Mouse (Mus musculus) CH12.LX (cell line): Measurements from ENCODE around the gene Qprt. TPM values are rescaled to one million over a fixed set of nuclear protein-coding genes. Genes with fewer than 3 reads are reported as not detected.

Experiments
- DNase-seq: peaks from one replicate; pipeline ENCODE4 v3.0.0-alpha.2; 2013; ENCODE audit errors: extremely low read depth
- H3K27ac ChIP-seq: 2 replicates; pipeline ENCODE4 v1.5.1; 2012; ENCODE audit warnings: low read depth, mild to moderate bottlenecking, control low read depth, moderate library complexity; ENCODE audit not compliant: insufficient read depth
- H3K27me3 ChIP-seq: replicated peaks from 2 replicates; pipeline ENCODE3; 2012; ENCODE audit warnings: inconsistent platforms
- H3K36me3 ChIP-seq, 2 experiments: replicated peaks in 1 of 2; 2 replicates each; pipeline versions ENCODE3 to v1.6.1; 2012; ENCODE audit warnings: inconsistent platforms in 1 of 2, low read length in 1 of 2, mild to moderate bottlenecking in 1 of 2, mixed read lengths in 1 of 2, moderate library complexity in 1 of 2; ENCODE audit not compliant: control insufficient read depth in 1 of 2, insufficient read depth in 1 of 2
- H3K4me1 ChIP-seq, 2 experiments: 2 replicates each; pipeline ENCODE4 v1.6.1; 2012; ENCODE audit warnings: inconsistent platforms in 1 of 2, moderate library complexity in 1 of 2; ENCODE audit not compliant: insufficient read depth in 2 of 2, control insufficient read depth in 1 of 2
- H3K4me2 ChIP-seq: 2 replicates; pipeline ENCODE4 v1.6.1; 2012; ENCODE audit warnings: low read depth, mild to moderate bottlenecking, control low read depth; ENCODE audit not compliant: poor library complexity, insufficient read depth, severe bottlenecking
- H3K4me3 ChIP-seq, 3 experiments: fragments of 150-350 bp in 1 of 3; sonication (generic) in 1 of 3; replicated peaks in 1 of 3; 2 replicates each; pipeline versions ENCODE3 to v1.5.1; 2011 to 2012; ENCODE audit warnings: low read depth in 2 of 3, low read length in 2 of 3, mild to moderate bottlenecking in 2 of 3, moderate library complexity in 2 of 3, control low read depth in 1 of 3, improper control_type of control experiment in 1 of 3, inconsistent platforms in 1 of 3, mixed read lengths in 1 of 3; ENCODE audit not compliant: poor library complexity in 1 of 3
- H3K79me2 ChIP-seq: replicated peaks from 2 replicates; pipeline ENCODE4 v1.6.1; 2012; ENCODE audit warnings: mild to moderate bottlenecking, moderate library complexity; ENCODE audit not compliant: control insufficient read depth, poor library complexity, insufficient read depth, severe bottlenecking; ENCODE audit errors: extremely low read depth
- H3K9ac ChIP-seq: 2 replicates; pipeline ENCODE4 v1.6.1; 2012; ENCODE audit warnings: low read depth, mild to moderate bottlenecking, control low read depth, moderate library complexity; ENCODE audit not compliant: insufficient read depth
- H3K9me3 ChIP-seq: replicated peaks from 2 replicates; pipeline ENCODE3; 2012; ENCODE audit warnings: low read length, inconsistent platforms, mixed read lengths
- BHLHE40 ChIP-seq: IDR thresholded peaks from 2 replicates; pipeline ENCODE4 v1.6.1; 2011; ENCODE audit warnings: mild to moderate bottlenecking, low read depth, low read length, improper control_type of control experiment
- CHD1 ChIP-seq: IDR thresholded peaks from 2 replicates; pipeline ENCODE4 v1.6.1; 2012; ENCODE audit warnings: low read depth, low read length, improper control_type of control experiment, inconsistent platforms
- CHD2 ChIP-seq: IDR thresholded peaks from 2 replicates; pipeline ENCODE4 v1.6.1; 2011; ENCODE audit warnings: low read length, improper control_type of control experiment
- E2F4 ChIP-seq: IDR thresholded peaks from 2 replicates; pipeline ENCODE4 v1.6.1; 2011; ENCODE audit warnings: low read depth, low read length, improper control_type of control experiment; ENCODE audit not compliant: insufficient replicate concordance
- ELF1 ChIP-seq: IDR thresholded peaks from 2 replicates; pipeline ENCODE4 v1.6.1; 2014; ENCODE audit warnings: low read depth, mild to moderate bottlenecking, inconsistent platforms, low read length, improper control_type of control experiment
- EP300 ChIP-seq: IDR thresholded peaks from 2 replicates; pipeline ENCODE4 v1.6.1; 2011; ENCODE audit warnings: low read length, improper control_type of control experiment
- ETS1 ChIP-seq: conservative IDR thresholded peaks from 2 replicates; pipeline ENCODE4 v1.6.1; 2012; ENCODE audit warnings: low read depth, mild to moderate bottlenecking, inconsistent platforms, low read length, improper control_type of control experiment, moderate library complexity
- GABPA ChIP-seq: IDR thresholded peaks from 2 replicates; pipeline ENCODE4 v1.6.1; 2012; ENCODE audit warnings: low read depth, low read length, improper control_type of control experiment, inconsistent platforms; ENCODE audit not compliant: insufficient replicate concordance
- HCFC1 ChIP-seq: IDR thresholded peaks from 2 replicates; pipeline ENCODE4 v1.6.1; 2012; ENCODE audit warnings: low read depth, mild to moderate bottlenecking, inconsistent platforms, low read length, improper control_type of control experiment
- IRF4 ChIP-seq: IDR thresholded peaks from 2 replicates; pipeline ENCODE4 v1.6.1; 2014; ENCODE audit warnings: low read depth, mild to moderate bottlenecking, inconsistent platforms, low read length, improper control_type of control experiment
- JUN ChIP-seq: IDR thresholded peaks from 2 replicates; pipeline ENCODE4 v1.6.1; 2011; ENCODE audit warnings: low read depth, mild to moderate bottlenecking, low read length, improper control_type of control experiment, moderate library complexity; ENCODE audit not compliant: insufficient read depth
- JUND ChIP-seq: conservative IDR thresholded peaks from 2 replicates; pipeline ENCODE4 v1.6.1; 2011; ENCODE audit warnings: low read depth, low read length, improper control_type of control experiment
- KAT2A ChIP-seq: IDR thresholded peaks from 2 replicates; pipeline ENCODE4 v1.6.1; 2012; ENCODE audit warnings: low read length, improper control_type of control experiment, inconsistent platforms; ENCODE audit not compliant: insufficient replicate concordance
- MAX ChIP-seq: IDR thresholded peaks from 2 replicates; pipeline ENCODE4 v1.6.1; 2011; ENCODE audit warnings: low read length, improper control_type of control experiment
- MAZ ChIP-seq: IDR thresholded peaks from 2 replicates; pipeline ENCODE4 v1.6.1; 2012; ENCODE audit warnings: low read depth, mild to moderate bottlenecking, inconsistent platforms, low read length, improper control_type of control experiment, moderate library complexity
- MEF2A ChIP-seq: IDR thresholded peaks from 2 replicates; pipeline ENCODE4 v1.6.1; 2014; ENCODE audit warnings: low read depth, mild to moderate bottlenecking, inconsistent platforms, low read length, improper control_type of control experiment, borderline replicate concordance
- MXI1 ChIP-seq: IDR thresholded peaks from 2 replicates; pipeline ENCODE4 v1.6.1; 2011; ENCODE audit warnings: mild to moderate bottlenecking, low read depth, low read length, improper control_type of control experiment
- MYC ChIP-seq: IDR thresholded peaks from 2 replicates; pipeline ENCODE4 v1.6.1; 2011; ENCODE audit warnings: low read depth, mild to moderate bottlenecking, improper control_type of control experiment, low read length
- NELFE ChIP-seq: IDR thresholded peaks from 2 replicates; pipeline ENCODE4 v1.6.1; 2011; ENCODE audit warnings: low read depth, low read length, improper control_type of control experiment
- NRF1 ChIP-seq: IDR thresholded peaks from 2 replicates; pipeline ENCODE4 v1.6.1; 2014; ENCODE audit warnings: low read depth, mild to moderate bottlenecking, inconsistent platforms, low read length, improper control_type of control experiment, moderate library complexity
- POLR2A ChIP-seq: IDR thresholded peaks from 2 replicates; pipeline ENCODE4 v1.6.1; 2011; ENCODE audit warnings: low read depth, mild to moderate bottlenecking, improper control_type of control experiment, low read length
- POLR2AphosphoS2 ChIP-seq: IDR thresholded peaks from 2 replicates; pipeline ENCODE4 v1.6.1; 2011; ENCODE audit warnings: low read depth, low read length, improper control_type of control experiment
- RCOR1 ChIP-seq: conservative IDR thresholded peaks from 2 replicates; pipeline ENCODE4 v1.6.1; 2012; ENCODE audit warnings: low read depth, mild to moderate bottlenecking, inconsistent platforms, low read length, improper control_type of control experiment
- SIN3A ChIP-seq: IDR thresholded peaks from 2 replicates; pipeline ENCODE4 v1.6.1; 2012; ENCODE audit warnings: low read length, improper control_type of control experiment, inconsistent platforms
- TBP ChIP-seq: conservative IDR thresholded peaks from 2 replicates; pipeline ENCODE4 v1.6.1; 2011; ENCODE audit warnings: low read depth, low read length, improper control_type of control experiment
- TCF12 ChIP-seq: IDR thresholded peaks from 2 replicates; pipeline ENCODE4 v1.6.1; 2014; ENCODE audit warnings: low read depth, mild to moderate bottlenecking, inconsistent platforms, low read length, improper control_type of control experiment
- UBTF ChIP-seq: IDR thresholded peaks from 2 replicates; pipeline ENCODE4 v1.6.1; 2012; ENCODE audit warnings: low read depth, mild to moderate bottlenecking, inconsistent platforms, low read length, improper control_type of control experiment, moderate library complexity
- ZC3H11A ChIP-seq: IDR thresholded peaks from 2 replicates; pipeline ENCODE4 v1.6.1; 2012; ENCODE audit warnings: low read depth, mild to moderate bottlenecking, inconsistent platforms, low read length, improper control_type of control experiment
- ZKSCAN1 ChIP-seq: IDR thresholded peaks from 2 replicates; pipeline ENCODE4 v1.6.1; 2012; ENCODE audit warnings: low read depth, inconsistent platforms, low read length, improper control_type of control experiment, borderline replicate concordance
- ZMIZ1 ChIP-seq: IDR thresholded peaks from 2 replicates; pipeline ENCODE4 v1.6.1; 2012; ENCODE audit warnings: low read depth, mild to moderate bottlenecking, inconsistent platforms, low read length, improper control_type of control experiment
- ZNF384 ChIP-seq: IDR thresholded peaks from 2 replicates; pipeline ENCODE4 v1.6.1; 2012; ENCODE audit warnings: low read depth, low read length, improper control_type of control experiment, inconsistent platforms
- dilution Hi-C: fragments of 300-500 bp; cut with MboI; formaldehyde crosslinking; loops from 2 replicates; pipeline ENCODE4 v1.14.3; 2020; ENCODE audit warnings: low sequenced_read_pairs; ENCODE audit not compliant: extremely low pct_unique_long_range_greater_than_20kb, extremely low pct_ligation_motif_present
- in situ Hi-C: fragments of 300-500 bp; cut with MboI; formaldehyde crosslinking; loops from 3 replicates; pipeline ENCODE4 v1.14.3; 2019; ENCODE audit warnings: low sequenced_read_pairs, low pct_ligation_motif_present, low pct_unique_long_range_greater_than_20kb, mixed read lengths
- polyA plus RNA-seq: library from polyadenylated mRNA; unstranded; fragments of >175 nt; gene quantifications from 2 replicates; pipeline ENCODE4 v1.2.1, GENCODE M21; 2012; ENCODE audit warnings: low read depth; ENCODE audit not compliant: insufficient read length
- total RNA-seq, 2 experiments: library from RNA; depleted of rRNA; stranded (reverse); fragments of 300-350 nt in 1 of 2; fragments of >200 nt in 1 of 2; gene quantifications; 2 replicates each; pipeline ENCODE4 v1.2.3; 2012 to 2014

Qprt gene
- total and polyA plus RNA-seq, 3 experiments, result 0.14 to 0.30 TPM; not detected in 1

DNA sequence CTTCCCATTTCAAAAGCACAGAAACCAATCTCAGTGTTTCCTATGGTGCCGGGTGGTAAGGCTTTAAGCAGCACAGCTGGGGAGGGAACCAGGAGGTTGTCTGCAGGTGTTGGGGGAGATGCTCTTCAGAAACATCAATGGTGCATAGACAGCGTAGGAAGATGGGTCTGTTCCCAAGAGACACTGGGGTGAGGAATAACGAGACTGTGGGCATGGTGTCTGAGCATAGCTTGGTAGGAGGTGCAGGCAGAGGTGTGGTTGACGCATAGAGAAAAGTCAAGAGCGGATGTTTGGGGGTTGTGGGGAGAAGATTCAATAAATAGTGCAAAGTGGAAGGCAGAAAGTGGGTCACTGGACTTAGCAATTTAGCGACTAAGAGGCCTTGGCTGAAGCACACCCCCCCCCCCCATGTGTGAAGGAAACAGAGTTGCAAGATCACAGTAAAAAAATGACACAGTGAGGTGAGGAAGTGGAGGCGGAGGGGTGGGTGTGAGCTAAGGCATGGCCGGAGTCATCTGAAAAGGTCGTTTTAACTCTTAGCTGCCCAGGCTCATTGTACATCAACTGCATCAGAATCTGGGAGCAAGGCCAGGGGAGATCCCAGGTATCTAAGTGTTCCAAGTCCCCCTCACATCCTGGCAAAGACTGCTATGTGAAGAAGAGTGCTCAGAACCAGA, 9.0 kb downstream of the Qprt start:
- peak overlapping the region in 2 of 3 experiments; percentile 7 to 15 for H3K4me3 ChIP-seq

DNA sequence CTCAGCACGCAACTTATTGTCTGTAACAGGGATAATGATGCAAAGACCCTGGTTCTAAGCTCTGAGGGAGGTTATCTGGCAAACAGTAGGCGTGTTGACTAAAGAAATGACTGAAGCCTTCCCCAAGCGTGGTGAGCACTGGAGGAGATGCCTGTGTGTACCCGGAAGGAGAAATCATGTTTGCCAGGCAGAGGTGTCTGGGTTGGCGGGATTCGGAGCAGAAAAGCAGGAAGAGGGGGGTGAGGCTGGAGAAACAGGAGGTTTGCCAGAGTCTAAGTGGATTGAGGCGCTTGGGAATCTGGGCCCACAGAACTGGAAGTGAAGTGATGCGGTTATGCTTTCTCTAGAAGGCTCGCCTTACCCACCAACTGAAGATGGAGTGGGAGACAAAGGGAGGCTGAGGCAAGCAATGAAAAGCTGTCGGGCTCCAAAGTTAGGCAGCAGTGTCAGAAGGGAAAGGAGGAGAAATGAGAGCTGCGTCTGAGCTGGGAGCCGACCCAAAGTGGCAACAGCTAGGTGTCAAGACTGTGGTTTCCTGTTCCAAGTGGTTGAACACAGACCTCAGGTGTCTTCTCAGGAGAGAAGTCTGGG, 9.7 kb downstream of the Qprt start:
- in situ Hi-C loops (loop anchor here (10.0 kb wide), 1 partner anchor 468 kb away; the partner anchor contains the start of gene Sgf29), dilution Hi-C loops (no loop called here)
- Histone ChIP-seq H3K27ac (peak overlapping the region; percentile 77), H3K4me1 (peaks cover 37 to 70% of the 10 kb centered on the region in 2 experiments), H3K9ac (0 out of 2 replicates have a peak overlapping the region, but pooled peaks have one; percentile 21), H3K9me3 (no peaks in the 10 kb centered on the region), H3K4me2 (peak overlapping the region; percentile 60), H3K4me3 (peak overlapping the region in 1 of 3 experiments; percentile 7), H3K27me3 (peaks cover 3% of the 10 kb centered on the region), H3K36me3 (no peaks in the 10 kb centered on the region), H3K79me2 (no peaks in the 10 kb centered on the region)
- peak; percentile 49 for DNase-seq
- TF ChIP-seq TBP, result no peak
- no peak; the same call in 1 of the 2 replicates for TF ChIP-seq CHD1
- no peak for TF ChIP-seq POLR2A
- TF ChIP-seq TCF12, result no peak
- TF ChIP-seq MXI1, result peak; percentile 60; the same call in 1 of the 2 replicates
- TF ChIP-seq NELFE, result 0 out of 2 replicates have a peak, but pooled peaks have one; percentile 14
- no peak for TF ChIP-seq ZC3H11A
- TF ChIP-seq ZKSCAN1, result no peak
- TF ChIP-seq HCFC1, result no peak
- no peak for TF ChIP-seq NRF1
- 0 out of 2 replicates have a peak, but pooled peaks have one; percentile 38 for TF ChIP-seq E2F4
- no peak for TF ChIP-seq ZMIZ1
- 0 out of 2 replicates have a peak, but pooled peaks have one; percentile 42 for TF ChIP-seq ELF1
- no peak; the same call in 1 of the 2 replicates for TF ChIP-seq MAZ
- no peak for TF ChIP-seq CHD2
- no peak for TF ChIP-seq IRF4
- TF ChIP-seq RCOR1, result no peak
- TF ChIP-seq GABPA, result no peak
- TF ChIP-seq BHLHE40, result no peak
- TF ChIP-seq SIN3A, result 0 out of 2 replicates have a peak, but pooled peaks have one; percentile 35

More for the DNA sequence above, 9.0 kb downstream of the Qprt start:
- in situ Hi-C loops, result loop anchor here (10.0 kb wide), 1 partner anchor 468 kb away; the partner anchor contains the start of gene Sgf29
- peaks cover under 1% of the 10 kb centered on the region for H3K27me3 ChIP-seq
- H3K79me2 ChIP-seq, result no peaks in the 10 kb centered on the region
- H3K27ac ChIP-seq, result peak overlapping the region; percentile 77
- H3K9me3 ChIP-seq, result no peaks in the 10 kb centered on the region
- H3K36me3 ChIP-seq, result no peaks in the 10 kb centered on the region
- dilution Hi-C loops, result no loop called here
- peaks cover 42 to 77% of the 10 kb centered on the region in 2 experiments for H3K4me1 ChIP-seq
- peak; percentile 91 for TF ChIP-seq TCF12
- peak; percentile 52; the same call in 1 of the 2 replicates for TF ChIP-seq CHD2
- peak; percentile 78 for TF ChIP-seq ETS1
- no peak for TF ChIP-seq NELFE
- TF ChIP-seq MEF2A, result no peak; the same call in 1 of the 2 replicates
- no peak for TF ChIP-seq NRF1
- no peak for TF ChIP-seq KAT2A
- TF ChIP-seq UBTF, result 0 out of 2 replicates have a peak, but pooled peaks have one; percentile 46
- TF ChIP-seq HCFC1, result 0 out of 2 replicates have a peak, but pooled peaks have one; percentile 5
- peak; percentile 52; the same call in 1 of the 2 replicates for TF ChIP-seq MAX
- TF ChIP-seq POLR2A, result no peak
- no peak for TF ChIP-seq POLR2AphosphoS2
- 0 out of 2 replicates have a peak, but pooled peaks have one; percentile 28 for TF ChIP-seq MYC
- TF ChIP-seq BHLHE40, result peak; percentile 73
- TF ChIP-seq JUN, result 0 out of 2 replicates have a peak, but pooled peaks have one; percentile 5
- TF ChIP-seq JUND, result peak; percentile 27; the same call in 1 of the 2 replicates
- TF ChIP-seq ZNF384, result peak; percentile 55; the same call in 1 of the 2 replicates
- peak; percentile 60; the same call in 1 of the 2 replicates for TF ChIP-seq RCOR1
- peak; percentile 84 for TF ChIP-seq IRF4
- peak; percentile 85 for TF ChIP-seq EP300
- TF ChIP-seq SIN3A, result 0 out of 2 replicates have a peak, but pooled peaks have one; percentile 31
- TF ChIP-seq, all 38 proteins: peak for 15
- DNase-seq, result peak; percentile 93
- H3K9ac ChIP-seq, result 0 out of 2 replicates have a peak overlapping the region, but pooled peaks have one; percentile 0
- peak overlapping the region; percentile 60 for H3K4me2 ChIP-seq
